Mouse (Mus musculus): ENCODE data around the gene Mpc2. TPM values are rescaled to one million over a fixed set of nuclear protein-coding genes. Genes with fewer than 3 reads are reported as not detected.

The Mpc2 gene
- polyA plus RNA-seq, 1 experiment from 2014 or later = 98.4 TPM

GRCm38 (mm10) chr1:165471490-165471889, 11.1 kb downstream of the Mpc2 start:
- Histone ChIP-seq H3K36me3 (ENCODE audit: control insufficient read depth, insufficient read depth, low read length) (no peaks in the 10 kb centered on the region), H3K9ac (ENCODE audit: low read length) (no peak overlapping the region), H3K4me2 (ENCODE audit: low read depth, severe bottlenecking) (no peak overlapping the region), H3K27me3 (ENCODE audit: control insufficient read depth, insufficient read depth, low read length) (no peaks in the 10 kb centered on the region), H3K4me3 (ENCODE audit: low read depth, low read length) (no peak overlapping the region), H3K4me1 (ENCODE audit: control insufficient read depth, insufficient read depth, low read length) (no peaks in the 10 kb centered on the region), H3K27ac (replicated peaks; ENCODE audit: low read depth, low read length) (no peak overlapping the region), H3K9me3 (ENCODE audit: control insufficient read depth, low read length) (no peaks in the 10 kb centered on the region)
- ATAC-seq (ENCODE audit: insufficient number of reproducible peaks, low FRiP score, low TSS enrichment, low read depth) = no peak
- WGBS = 84% methylated on average over 1 of the region's 1 CpGs
- DNase-seq (ENCODE audit: low spot score) = no peak

DNA sequence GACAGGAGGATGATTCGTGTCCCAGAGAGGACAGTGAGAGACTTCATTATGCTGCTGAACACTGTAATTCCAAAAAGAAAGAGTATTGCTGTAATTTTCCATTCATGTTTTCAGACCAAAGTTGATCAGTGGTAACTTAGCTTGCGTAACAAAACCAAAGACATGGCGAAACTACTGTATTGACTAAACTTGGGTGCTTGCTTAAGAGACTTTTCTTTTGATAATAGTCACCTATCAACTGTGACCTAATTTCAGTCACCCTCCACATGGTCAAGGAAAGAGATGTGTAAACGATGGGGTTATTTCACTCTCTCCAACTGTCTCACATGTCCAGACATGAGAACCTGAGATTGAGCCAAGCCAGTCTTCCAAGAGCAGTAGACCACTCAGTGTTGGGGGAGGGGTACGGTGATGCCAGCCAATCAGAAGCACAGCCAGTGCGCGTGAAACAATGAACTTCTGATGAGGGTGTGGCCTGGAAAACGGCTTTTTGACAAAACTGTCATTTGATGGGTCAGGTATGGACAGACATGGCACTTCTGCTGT, 24.3 kb downstream of the Mpc2 start, which contains the start of gene Adcy10:
TSS of gene Adcy10 (plus strand) at position 496 of the 546 bp plus-strand sequence.
- Histone ChIP-seq H3K9me3 (ENCODE audit: control insufficient read depth, low read length) (no peaks in the 10 kb centered on the region), H3K4me2 (ENCODE audit: low read depth, severe bottlenecking) (no peak within 1 kb of the TSS), H3K27me3 (ENCODE audit: control insufficient read depth, insufficient read depth, low read length) (no peaks in the 10 kb centered on the region), H3K9ac (ENCODE audit: low read length) (no peak within 1 kb of the TSS), H3K4me3 (ENCODE audit: low read depth, low read length) (no peak within 1 kb of the TSS), H3K27ac (replicated peaks; ENCODE audit: low read depth, low read length) (no peak within 1 kb of the TSS), H3K36me3 (ENCODE audit: control insufficient read depth, insufficient read depth, low read length) (no peaks in the 10 kb centered on the region), H3K4me1 (ENCODE audit: control insufficient read depth, insufficient read depth, low read length) (no peaks in the 10 kb centered on the region)
- ATAC-seq (ENCODE audit: insufficient number of reproducible peaks, low FRiP score, low TSS enrichment, low read depth) (no peak), DNase-seq (ENCODE audit: low spot score) (no peak)
- WGBS = 92% methylated on average over 8 of the region's 8 CpGs

DNA sequence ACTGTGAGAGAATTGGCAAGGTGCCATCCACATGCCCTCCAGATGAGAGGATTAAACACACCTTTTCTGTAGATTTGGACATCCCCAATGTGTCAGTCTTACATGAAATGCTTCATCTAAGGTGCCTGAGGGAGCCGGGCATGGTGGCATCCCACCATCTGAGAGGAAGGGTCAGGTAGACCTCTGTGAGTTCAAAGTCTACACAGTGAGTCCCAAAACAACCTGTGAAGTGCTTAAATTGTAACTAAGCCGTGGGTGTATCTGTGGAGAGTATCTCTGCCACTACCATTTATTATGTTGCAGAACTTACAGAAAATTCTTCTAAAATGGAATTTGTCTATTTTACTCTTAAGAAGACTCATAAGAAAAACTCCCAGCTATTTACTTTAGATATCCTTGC, 25.7 kb downstream of the Mpc2 start:
- H3K4me2 ChIP-seq (ENCODE audit: low read depth, severe bottlenecking) = no peak overlapping the region
- ATAC-seq (ENCODE audit: insufficient number of reproducible peaks, low FRiP score, low TSS enrichment, low read depth) (no peak), DNase-seq (ENCODE audit: low spot score) (no peak)
- H3K36me3 ChIP-seq (ENCODE audit: control insufficient read depth, insufficient read depth, low read length) = no peaks in the 10 kb centered on the region
- no peaks in the 10 kb centered on the region for H3K4me1 ChIP-seq (ENCODE audit: control insufficient read depth, insufficient read depth, low read length)
- no peak overlapping the region for H3K27ac ChIP-seq (replicated peaks; ENCODE audit: low read depth, low read length)
- 87% methylated on average over 2 of the region's 2 CpGs for WGBS
- H3K27me3 ChIP-seq (ENCODE audit: control insufficient read depth, insufficient read depth, low read length) = no peaks in the 10 kb centered on the region
- no peak overlapping the region for H3K9ac ChIP-seq (ENCODE audit: low read length)
- H3K9me3 ChIP-seq (ENCODE audit: control insufficient read depth, low read length) = no peaks in the 10 kb centered on the region
- no peak overlapping the region for H3K4me3 ChIP-seq (ENCODE audit: low read depth, low read length)

GRCm38 (mm10) chr1:165489197-165489596, 28.8 kb downstream of the Mpc2 start:
- Histone ChIP-seq H3K4me2 (ENCODE audit: low read depth, severe bottlenecking) (no peak overlapping the region), H3K9me3 (ENCODE audit: control insufficient read depth, low read length) (no peaks in the 10 kb centered on the region), H3K4me3 (ENCODE audit: low read depth, low read length) (no peak overlapping the region), H3K9ac (ENCODE audit: low read length) (no peak overlapping the region), H3K36me3 (ENCODE audit: control insufficient read depth, insufficient read depth, low read length) (no peaks in the 10 kb centered on the region), H3K27ac (replicated peaks; ENCODE audit: low read depth, low read length) (no peak overlapping the region), H3K4me1 (ENCODE audit: control insufficient read depth, insufficient read depth, low read length) (no peaks in the 10 kb centered on the region), H3K27me3 (ENCODE audit: control insufficient read depth, insufficient read depth, low read length) (no peaks in the 10 kb centered on the region)
- DNase-seq (ENCODE audit: low spot score) (no peak), ATAC-seq (ENCODE audit: insufficient number of reproducible peaks, low FRiP score, low TSS enrichment, low read depth) (no peak)
- 81% methylated on average over 4 of the region's 4 CpGs for WGBS

DNA sequence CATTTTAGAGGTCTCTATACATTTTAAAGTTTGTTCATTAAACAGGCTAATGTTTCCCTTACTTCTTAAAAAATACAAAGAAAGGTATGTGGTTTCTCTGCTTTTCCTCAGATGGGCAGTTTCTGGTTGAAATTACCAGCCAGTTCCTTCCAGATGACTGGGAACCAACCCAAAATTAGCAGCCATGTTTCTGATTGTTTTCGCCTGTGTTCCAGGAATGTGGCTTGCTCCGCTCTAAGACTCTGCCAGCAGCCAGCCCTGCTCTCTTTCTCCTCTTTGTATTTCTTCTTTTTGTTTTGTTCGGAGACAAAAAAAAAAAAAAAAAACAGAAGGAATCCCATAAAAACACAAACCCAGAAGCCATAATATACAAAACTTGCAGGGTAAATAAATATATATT, 38.4 kb downstream of the Mpc2 start:
- H3K4me2 ChIP-seq (ENCODE audit: low read depth, severe bottlenecking) = no peak overlapping the region
- H3K36me3 ChIP-seq (ENCODE audit: control insufficient read depth, insufficient read depth, low read length) = no peaks in the 10 kb centered on the region
- no peaks in the 10 kb centered on the region for H3K27me3 ChIP-seq (ENCODE audit: control insufficient read depth, insufficient read depth, low read length)
- no peak for DNase-seq (ENCODE audit: low spot score)
- WGBS = 62% methylated on average over 3 of the region's 3 CpGs
- H3K4me1 ChIP-seq (ENCODE audit: control insufficient read depth, insufficient read depth, low read length) = no peaks in the 10 kb centered on the region
- H3K27ac ChIP-seq (replicated peaks; ENCODE audit: low read depth, low read length) = no peak overlapping the region
- H3K4me3 ChIP-seq (ENCODE audit: low read depth, low read length) = no peak overlapping the region
- H3K9me3 ChIP-seq (ENCODE audit: control insufficient read depth, low read length) = no peaks in the 10 kb centered on the region
- ATAC-seq (ENCODE audit: insufficient number of reproducible peaks, low FRiP score, low TSS enrichment, low read depth) = no peak
- no peak overlapping the region for H3K9ac ChIP-seq (ENCODE audit: low read length)

GRCm38 (mm10) chr1:165503307-165504024, 43.0 kb downstream of the Mpc2 start:
- Histone ChIP-seq H3K27ac (replicated peaks; ENCODE audit: low read depth, low read length) (no peak overlapping the region), H3K4me2 (ENCODE audit: low read depth, severe bottlenecking) (no peak overlapping the region), H3K9ac (ENCODE audit: low read length) (no peak overlapping the region), H3K9me3 (ENCODE audit: control insufficient read depth, low read length) (no peaks in the 10 kb centered on the region), H3K36me3 (ENCODE audit: control insufficient read depth, insufficient read depth, low read length) (no peaks in the 10 kb centered on the region), H3K4me3 (ENCODE audit: low read depth, low read length) (no peak overlapping the region), H3K27me3 (ENCODE audit: control insufficient read depth, insufficient read depth, low read length) (no peaks in the 10 kb centered on the region), H3K4me1 (ENCODE audit: control insufficient read depth, insufficient read depth, low read length) (no peaks in the 10 kb centered on the region)
- DNase-seq (ENCODE audit: low spot score) (peak; percentile 47), ATAC-seq (ENCODE audit: insufficient number of reproducible peaks, low FRiP score, low TSS enrichment, low read depth) (peak; percentile 60; the same call in 1 of the 2 replicates)
- 40% methylated on average over 10 of the region's 10 CpGs for WGBS

DNA sequence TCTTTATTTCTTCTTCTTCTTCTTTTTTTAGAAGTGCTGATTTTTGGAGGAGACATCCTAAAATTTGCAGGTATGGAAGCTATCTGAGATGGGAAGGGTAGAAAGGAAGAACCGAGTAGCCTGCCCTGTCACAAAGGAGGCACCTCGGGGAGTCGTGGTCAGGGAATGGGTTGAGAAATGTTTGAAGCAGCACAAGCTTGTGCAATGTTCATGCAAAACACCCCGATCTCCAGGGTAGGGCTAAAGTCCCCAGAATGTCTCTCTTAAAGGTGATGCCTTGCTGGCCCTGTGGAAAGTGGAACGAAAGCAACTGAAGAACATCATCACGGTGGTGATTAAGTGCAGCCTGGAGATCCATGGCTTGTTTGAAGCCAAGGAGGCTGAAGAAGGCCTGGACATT, 45.9 kb downstream of the Mpc2 start:
- H3K9me3 ChIP-seq (ENCODE audit: control insufficient read depth, low read length) = no peaks in the 10 kb centered on the region
- no peaks in the 10 kb centered on the region for H3K4me1 ChIP-seq (ENCODE audit: control insufficient read depth, insufficient read depth, low read length)
- no peak for ATAC-seq (ENCODE audit: insufficient number of reproducible peaks, low FRiP score, low TSS enrichment, low read depth)
- no peaks in the 10 kb centered on the region for H3K36me3 ChIP-seq (ENCODE audit: control insufficient read depth, insufficient read depth, low read length)
- WGBS = 86% methylated on average over 6 of the region's 6 CpGs
- H3K4me3 ChIP-seq (ENCODE audit: low read depth, low read length) = no peak overlapping the region
- H3K27me3 ChIP-seq (ENCODE audit: control insufficient read depth, insufficient read depth, low read length) = no peaks in the 10 kb centered on the region
- H3K9ac ChIP-seq (ENCODE audit: low read length) = no peak overlapping the region
- DNase-seq (ENCODE audit: low spot score) = no peak
- H3K27ac ChIP-seq (replicated peaks; ENCODE audit: low read depth, low read length) = no peak overlapping the region
- H3K4me2 ChIP-seq (ENCODE audit: low read depth, severe bottlenecking) = no peak overlapping the region

GRCm38 (mm10) chr1:165510161-165510560, 49.7 kb downstream of the Mpc2 start:
- no peak overlapping the region for H3K27ac ChIP-seq (replicated peaks; ENCODE audit: low read depth, low read length)
- H3K4me1 ChIP-seq (ENCODE audit: control insufficient read depth, insufficient read depth, low read length) = no peaks in the 10 kb centered on the region
- H3K9me3 ChIP-seq (ENCODE audit: control insufficient read depth, low read length) = no peaks in the 10 kb centered on the region
- no peaks in the 10 kb centered on the region for H3K27me3 ChIP-seq (ENCODE audit: control insufficient read depth, insufficient read depth, low read length)
- H3K4me2 ChIP-seq (ENCODE audit: low read depth, severe bottlenecking) = no peak overlapping the region
- no peak overlapping the region for H3K9ac ChIP-seq (ENCODE audit: low read length)
- no peak for ATAC-seq (ENCODE audit: insufficient number of reproducible peaks, low FRiP score, low TSS enrichment, low read depth)
- no peaks in the 10 kb centered on the region for H3K36me3 ChIP-seq (ENCODE audit: control insufficient read depth, insufficient read depth, low read length)
- 88% methylated on average over 6 of the region's 6 CpGs for WGBS
- DNase-seq (ENCODE audit: low spot score) = no peak
- no peak overlapping the region for H3K4me3 ChIP-seq (ENCODE audit: low read depth, low read length)

All from limb, embryonic 11.5 days (tissue).